Mouse (Mus musculus) urinary bladder, postnatal 10 days (tissue): ENCODE measurements around the gene Slc12a1.
"Not testable (repeated sequence)": the region's sequence is repeated elsewhere in the genome, so short reads cannot be mapped to it uniquely, and the experiment has no call there.

Experiments
- DNase-seq: peaks from one replicate; pipeline ENCODE4 v3.0.0; 2022; ENCODE audit warnings: low spot score

The Slc12a1 gene

GRCm38 (mm10) chr2:125152388-125152787, at the start of gene Slc12a1:
Gene Slc12a1 (plus strand): TSS chr2:125152505.
- no peak for DNase-seq

- not testable (repeated sequence) for DNase-seq
These were observed 47.8 kb upstream of the Slc12a1 start for GRCm38 (mm10) chr2:125104491-125104890.

- DNase-seq: not testable (repeated sequence)
These were observed 45.8 kb upstream of the Slc12a1 start for GRCm38 (mm10) chr2:125106536-125106935.

- DNase-seq: no peak
These were observed 32.8 kb upstream of the Slc12a1 start for GRCm38 (mm10) chr2:125119381-125120110.

GRCm38 (mm10) chr2:125122288-125122623, 30.0 kb upstream of the Slc12a1 start:
- no peak for DNase-seq

GRCm38 (mm10) chr2:125122624-125123476, 29.5 kb upstream of the Slc12a1 start:
- no peak for DNase-seq

- peak; percentile 55 for DNase-seq
These were observed 28.8 kb upstream of the Slc12a1 start, which contains the start of gene Myef2 for GRCm38 (mm10) chr2:125123477-125123852. Gene Myef2 (minus strand): TSS chr2:125123661.

- DNase-seq: no peak
These were observed 26.5 kb upstream of the Slc12a1 start for GRCm38 (mm10) chr2:125125824-125126223.

GRCm38 (mm10) chr2:125126792-125127191, 25.5 kb upstream of the Slc12a1 start:
- DNase-seq: no peak

- DNase-seq: no peak
These were observed 18.2 kb upstream of the Slc12a1 start for GRCm38 (mm10) chr2:125134113-125134512.

- DNase-seq: peak; percentile 55
These were observed 16.1 kb upstream of the Slc12a1 start, which contains the start of gene Ctxn2 for GRCm38 (mm10) chr2:125135903-125136811. Gene Ctxn2 (plus strand): TSS chr2:125136692.

GRCm38 (mm10) chr2:125136846-125137245, 15.5 kb upstream of the Slc12a1 start:
- no peak for DNase-seq

- DNase-seq: no peak
These were observed 10.0 kb upstream of the Slc12a1 start for GRCm38 (mm10) chr2:125142336-125142735.

GRCm38 (mm10) chr2:125154294-125154693, 2.0 kb downstream of the Slc12a1 start:
- no peak for DNase-seq

GRCm38 (mm10) chr2:125155504-125155903, 3.2 kb downstream of the Slc12a1 start:
- no peak for DNase-seq

GRCm38 (mm10) chr2:125162012-125162470, 9.7 kb downstream of the Slc12a1 start:
- DNase-seq: no peak

GRCm38 (mm10) chr2:125178225-125178798, 26.0 kb downstream of the Slc12a1 start:
- no peak for DNase-seq

- no peak for DNase-seq
These were observed 35.6 kb downstream of the Slc12a1 start for GRCm38 (mm10) chr2:125187904-125188303.

- DNase-seq: no peak
These were observed 36.9 kb downstream of the Slc12a1 start for GRCm38 (mm10) chr2:125189197-125189596.

- no peak for DNase-seq
These were observed 40.6 kb downstream of the Slc12a1 start for GRCm38 (mm10) chr2:125192905-125193304.

GRCm38 (mm10) chr2:125196771-125197170, 44.5 kb downstream of the Slc12a1 start:
- DNase-seq: no peak
